Mouse (Mus musculus) spleen, embryonic (tissue): Measurements from ENCODE around the gene Efcab1.
"Not testable (repeated sequence)": the region's sequence is repeated elsewhere in the genome, so short reads cannot be mapped to it uniquely, and the experiment has no call there.

Experiments used
- CTCF ChIA-PET: fragments of 350-600 bp; sonication (Branson Sonifier 250); formaldehyde crosslinking; loops from one replicate; lab custom pipeline; 2022; lab: Charles Lee

Gene Efcab1

GRCm38 (mm10) chr16:14906393-14907100 lies at the start of gene Efcab1:
TSS of gene Efcab1 (plus strand) at chr16:14906606.
- CTCF ChIA-PET: no interaction called here

GRCm38 (mm10) chr16:14859443-14859842 lies 47.0 kb upstream of the Efcab1 start:
- CTCF ChIA-PET: no interaction called here

DNA sequence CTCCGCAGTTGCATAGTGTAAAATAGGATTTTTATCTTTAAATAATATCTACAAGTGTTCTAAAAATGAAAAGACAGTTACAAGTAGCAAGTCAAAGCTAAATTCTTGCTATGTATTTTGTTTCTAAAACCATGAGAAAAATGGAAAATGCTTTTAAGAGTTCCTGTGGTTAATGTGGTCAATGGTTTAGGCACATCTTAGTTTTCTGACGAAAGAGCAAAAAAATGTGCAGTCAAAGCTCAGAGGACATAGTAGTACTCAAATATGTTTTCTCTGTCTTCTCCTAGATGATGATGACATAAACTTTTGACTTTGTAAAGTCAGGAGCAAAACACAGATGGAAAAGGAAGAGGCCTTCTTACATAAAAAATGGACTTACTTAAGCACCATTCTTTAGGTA lies 21.5 kb upstream of the Efcab1 start:
- CTCF ChIA-PET: no interaction called here

DNA sequence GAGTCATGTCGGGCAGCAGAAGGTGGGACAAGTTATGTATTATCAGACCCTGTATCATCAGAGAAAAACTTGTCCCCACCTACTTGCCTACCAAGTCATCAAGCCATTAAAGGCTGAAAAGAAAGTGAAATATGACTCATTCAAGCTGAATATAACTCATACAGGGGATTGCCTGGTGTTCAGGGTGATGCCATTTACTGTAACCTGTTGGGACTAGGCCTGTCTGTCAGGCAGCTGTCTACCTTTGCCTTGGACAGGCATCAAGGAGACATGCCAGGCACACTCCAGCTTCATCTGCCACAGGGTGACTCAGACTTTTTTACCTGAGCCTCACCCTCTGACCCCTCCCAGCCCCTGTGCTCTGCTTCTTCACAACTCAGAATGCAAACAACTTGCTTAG lies 21.0 kb upstream of the Efcab1 start:
- CTCF ChIA-PET: no interaction called here

GRCm38 (mm10) chr16:14892492-14892891 lies 13.9 kb upstream of the Efcab1 start:
- CTCF ChIA-PET: no interaction called here

GRCm38 (mm10) chr16:14893864-14894263 lies 12.5 kb upstream of the Efcab1 start:
- CTCF ChIA-PET: no interaction called here

GRCm38 (mm10) chr16:14894713-14895112 lies 11.7 kb upstream of the Efcab1 start:
- CTCF ChIA-PET: no interaction called here

- CTCF ChIA-PET: no interaction called here
Observed at GRCm38 (mm10) chr16:14895543-14895942, 10.9 kb upstream of the Efcab1 start.

DNA sequence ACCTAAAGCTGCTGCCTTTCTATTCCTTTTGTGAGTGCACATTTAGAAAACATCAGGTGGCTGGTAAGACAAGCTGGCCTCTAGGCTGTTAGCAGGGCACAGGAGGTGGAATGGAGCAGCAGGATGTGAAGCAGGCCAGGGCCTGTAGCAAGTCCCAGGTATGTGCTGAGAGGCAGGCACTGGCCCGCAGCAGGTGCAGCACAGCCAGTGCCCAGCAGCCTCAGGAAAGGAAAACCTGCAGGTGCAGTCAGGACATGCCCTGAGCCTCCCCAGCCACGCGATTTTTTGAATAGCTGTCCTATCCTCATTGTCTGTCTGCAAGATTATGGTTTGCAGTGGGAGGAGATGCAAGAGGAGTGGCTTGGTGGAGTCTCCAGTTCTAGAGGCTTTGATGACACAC lies 24.3 kb downstream of the Efcab1 start:
- CTCF ChIA-PET: not testable (repeated sequence)

DNA sequence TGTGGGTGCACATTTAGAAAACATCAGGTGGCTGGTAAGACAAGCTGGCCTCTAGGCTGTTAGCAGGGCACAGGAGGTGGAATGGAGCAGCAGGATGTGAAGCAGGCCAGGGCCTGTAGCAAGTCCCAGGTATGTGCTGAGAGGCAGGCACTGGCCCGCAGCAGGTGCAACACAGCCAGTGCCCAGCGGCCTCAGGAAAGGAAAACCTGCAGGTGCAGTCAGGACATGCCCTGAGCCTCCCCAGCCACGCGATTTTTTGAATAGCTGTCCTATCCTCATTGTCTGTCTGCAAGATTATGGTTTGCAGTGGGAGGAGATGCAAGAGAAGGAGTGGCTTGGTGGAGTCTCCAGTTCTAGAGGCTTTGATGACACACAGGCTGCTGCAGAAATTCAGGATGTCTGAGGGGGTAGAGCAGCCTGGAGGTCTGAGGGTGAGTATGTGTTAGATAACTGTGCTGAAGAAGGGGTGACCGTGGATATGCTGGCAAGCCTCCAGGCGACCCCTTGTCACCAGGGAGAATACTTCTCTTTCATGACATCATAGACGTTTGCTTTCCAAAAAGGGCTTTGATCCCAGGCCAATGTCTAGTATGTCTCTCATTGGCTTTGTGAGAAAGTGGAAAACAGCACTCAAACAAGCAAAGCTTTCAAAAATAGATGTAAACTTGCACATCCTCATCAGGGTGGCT lies 30.2 kb downstream of the Efcab1 start:
- CTCF ChIA-PET: not testable (repeated sequence)

- CTCF ChIA-PET: no interaction called here
Observed at GRCm38 (mm10) chr16:14939552-14939951, 33.1 kb downstream of the Efcab1 start.

- CTCF ChIA-PET: no interaction called here
Observed at GRCm38 (mm10) chr16:14939994-14940715, 33.7 kb downstream of the Efcab1 start.

GRCm38 (mm10) chr16:14940898-14941297 lies 34.5 kb downstream of the Efcab1 start:
- CTCF ChIA-PET: no interaction called here

- CTCF ChIA-PET: no interaction called here
Observed at GRCm38 (mm10) chr16:14943530-14943929, 37.1 kb downstream of the Efcab1 start.

DNA sequence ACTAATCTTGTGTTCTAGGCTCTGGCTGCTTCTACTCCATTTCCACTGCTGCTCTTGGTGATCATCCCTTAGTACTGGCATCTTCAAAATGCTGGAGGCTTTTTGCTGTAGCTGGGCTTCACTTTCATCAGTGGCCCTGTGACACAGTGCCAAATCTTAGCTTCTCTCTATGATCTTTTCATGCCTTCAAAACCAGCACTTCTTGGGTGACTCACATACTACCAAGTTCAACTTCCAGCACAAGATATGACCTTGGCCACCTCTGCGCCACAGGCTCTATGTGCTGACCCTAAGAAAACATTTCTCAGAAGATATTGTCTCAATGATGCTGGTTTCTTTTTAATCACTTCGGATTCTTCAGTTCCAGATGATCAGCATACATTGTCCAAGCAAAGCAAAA lies 41.2 kb downstream of the Efcab1 start:
- CTCF ChIA-PET: not testable (repeated sequence)

DNA sequence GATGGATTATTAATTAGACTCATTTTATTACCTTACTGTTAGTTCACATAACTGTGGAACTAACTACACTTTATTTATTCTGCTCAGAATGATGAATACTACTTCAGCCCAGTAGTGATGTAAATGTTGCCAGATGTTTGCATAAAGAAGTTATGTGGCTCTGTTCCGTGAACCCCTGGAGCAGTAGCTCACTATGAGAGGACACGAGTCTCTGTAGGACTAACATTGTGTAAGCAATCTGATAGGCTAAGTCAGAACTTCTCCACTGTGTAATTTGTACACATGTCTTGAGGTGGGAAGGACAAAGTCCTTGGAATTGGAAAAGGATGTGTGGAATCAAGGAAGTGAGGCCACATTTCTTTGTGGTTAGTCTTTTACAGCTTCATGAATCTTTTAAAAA lies 45.5 kb downstream of the Efcab1 start:
- CTCF ChIA-PET: no interaction called here

GRCm38 (mm10) chr16:14959743-14960142 lies 53.3 kb downstream of the Efcab1 start:
- CTCF ChIA-PET: no interaction called here

DNA sequence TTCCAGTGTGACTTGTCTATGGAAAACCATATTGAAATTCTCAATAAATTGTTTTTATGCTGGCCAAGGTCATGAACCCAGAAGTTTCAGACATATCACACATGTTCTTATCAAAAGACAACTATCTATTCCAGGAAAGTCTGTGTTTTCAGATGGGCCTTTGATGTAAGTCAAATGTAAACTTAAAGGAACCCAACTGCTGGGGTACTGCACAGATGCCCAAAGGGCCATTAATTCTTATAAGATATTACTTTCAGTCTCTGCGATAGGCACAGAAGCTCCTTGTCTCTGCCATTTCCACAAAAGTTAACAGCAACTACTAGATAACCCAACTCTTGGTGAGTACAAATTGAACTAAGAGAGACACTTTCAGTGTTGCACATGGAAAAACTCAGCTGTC lies 67.3 kb downstream of the Efcab1 start:
- CTCF ChIA-PET: no interaction called here

DNA sequence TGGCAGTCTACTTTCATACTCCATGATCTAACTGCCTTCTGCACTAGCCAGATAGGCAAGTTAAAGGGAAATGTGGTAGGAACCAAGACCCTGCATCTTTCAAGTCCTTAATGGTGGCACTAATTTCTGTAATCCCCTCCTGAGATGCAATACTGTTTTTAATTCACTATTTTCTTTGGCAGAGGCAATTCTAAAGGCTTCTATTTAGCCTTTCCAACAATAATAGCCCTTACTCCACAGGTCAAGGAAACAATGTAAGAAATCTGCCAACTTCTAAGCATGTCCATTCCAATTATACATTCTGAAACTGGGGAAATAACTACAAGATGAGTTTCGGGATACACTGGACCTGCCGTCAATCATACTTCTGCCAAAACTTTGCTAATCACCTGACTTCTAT lies 72.8 kb downstream of the Efcab1 start:
- CTCF ChIA-PET: no interaction called here

DNA sequence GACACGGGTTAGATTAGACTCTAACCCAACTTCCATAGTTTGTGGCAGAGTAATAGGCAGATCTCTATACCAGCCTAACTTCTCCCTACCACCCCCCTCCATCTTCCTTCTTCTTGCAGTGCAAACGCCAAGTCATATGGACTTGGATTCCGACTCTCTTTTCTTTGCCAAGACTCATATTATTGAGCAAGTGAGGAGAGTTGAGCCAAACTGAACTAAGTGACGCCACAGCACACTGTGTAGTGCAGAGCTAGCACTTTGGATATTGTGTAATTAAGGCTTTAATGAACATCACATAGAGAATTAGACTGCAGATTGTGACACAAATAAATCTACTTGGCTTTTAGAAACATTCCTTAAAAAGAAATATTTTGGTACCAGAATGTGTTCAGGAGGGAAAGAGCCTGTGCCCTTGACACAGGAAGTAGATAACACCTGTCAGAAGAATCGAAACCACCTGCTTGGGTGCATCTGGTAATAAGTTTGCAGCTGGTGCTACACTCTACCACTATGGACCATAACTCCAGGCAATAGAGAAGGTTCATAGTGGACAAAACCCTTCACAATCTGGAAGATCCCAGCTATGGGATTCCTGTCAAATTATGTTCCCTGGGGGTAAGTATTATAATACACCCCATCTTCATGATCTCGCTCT lies 83.3 kb downstream of the Efcab1 start:
- CTCF ChIA-PET: no interaction called here

DNA sequence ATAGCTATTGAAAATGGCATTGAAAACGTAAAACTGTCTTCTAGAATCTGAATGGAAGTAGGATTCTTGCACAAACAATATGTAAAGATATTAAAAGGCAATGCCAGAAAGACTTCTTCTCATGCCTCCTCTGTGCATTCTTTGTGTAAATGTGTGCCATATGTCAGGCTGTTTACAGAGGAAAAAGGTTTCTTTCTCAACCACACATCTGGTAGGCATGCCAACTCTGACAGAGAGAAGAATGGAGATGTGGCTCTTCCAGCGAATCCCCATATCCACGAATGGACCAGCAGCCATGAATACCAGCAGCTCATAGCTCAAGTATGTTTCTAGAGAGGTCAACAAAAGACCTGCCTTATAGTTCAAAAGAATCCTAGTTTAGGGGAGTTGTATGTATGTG lies 84.6 kb downstream of the Efcab1 start:
- CTCF ChIA-PET: no interaction called here

GRCm38 (mm10) chr16:14992461-14993107 lies 86.2 kb downstream of the Efcab1 start:
- CTCF ChIA-PET: interaction anchor here (0.6 kb wide), 1 partner anchor 62 kb away, joined by 5 read pairs; no protein-coding TSS in a partner anchor
